Mouse (Mus musculus) CH12.LX (cell line): ENCODE data around the gene Trappc11.

ENCODE experiments used
- CTCF ChIP-seq, 2 experiments: IDR thresholded peaks in 1 of 2; conservative IDR thresholded peaks in 1 of 2; 2 replicates each; pipeline ENCODE4 v1.5.1; 2011 to 2012; ENCODE audit warnings: low read depth in 2 of 2, low read length in 2 of 2, improper control_type of control experiment in 1 of 2, inconsistent platforms in 1 of 2, mild to moderate bottlenecking in 1 of 2, moderate library complexity in 1 of 2
- E2F4 ChIP-seq: IDR thresholded peaks from 2 replicates; pipeline ENCODE4 v1.6.1; 2011; ENCODE audit warnings: low read depth, low read length, improper control_type of control experiment; ENCODE audit not compliant: insufficient replicate concordance
- EP300 ChIP-seq: IDR thresholded peaks from 2 replicates; pipeline ENCODE4 v1.6.1; 2011; ENCODE audit warnings: low read length, improper control_type of control experiment
- JUN ChIP-seq: IDR thresholded peaks from 2 replicates; pipeline ENCODE4 v1.6.1; 2011; ENCODE audit warnings: low read depth, mild to moderate bottlenecking, low read length, improper control_type of control experiment, moderate library complexity; ENCODE audit not compliant: insufficient read depth
- JUND ChIP-seq: conservative IDR thresholded peaks from 2 replicates; pipeline ENCODE4 v1.6.1; 2011; ENCODE audit warnings: low read depth, low read length, improper control_type of control experiment
- MAX ChIP-seq: IDR thresholded peaks from 2 replicates; pipeline ENCODE4 v1.6.1; 2011; ENCODE audit warnings: low read length, improper control_type of control experiment
- NRF1 ChIP-seq: IDR thresholded peaks from 2 replicates; pipeline ENCODE4 v1.6.1; 2014; ENCODE audit warnings: low read depth, mild to moderate bottlenecking, inconsistent platforms, low read length, improper control_type of control experiment, moderate library complexity
- POLR2A ChIP-seq: IDR thresholded peaks from 2 replicates; pipeline ENCODE4 v1.6.1; 2011; ENCODE audit warnings: low read depth, mild to moderate bottlenecking, improper control_type of control experiment, low read length
- TBP ChIP-seq: conservative IDR thresholded peaks from 2 replicates; pipeline ENCODE4 v1.6.1; 2011; ENCODE audit warnings: low read depth, low read length, improper control_type of control experiment
- TCF12 ChIP-seq: IDR thresholded peaks from 2 replicates; pipeline ENCODE4 v1.6.1; 2014; ENCODE audit warnings: low read depth, mild to moderate bottlenecking, inconsistent platforms, low read length, improper control_type of control experiment
- USF2 ChIP-seq: conservative IDR thresholded peaks from 2 replicates; pipeline ENCODE4 v1.6.1; 2011; ENCODE audit warnings: low read depth, low read length, improper control_type of control experiment
- ZKSCAN1 ChIP-seq: IDR thresholded peaks from 2 replicates; pipeline ENCODE4 v1.6.1; 2012; ENCODE audit warnings: low read depth, inconsistent platforms, low read length, improper control_type of control experiment, borderline replicate concordance
- ZNF384 ChIP-seq: IDR thresholded peaks from 2 replicates; pipeline ENCODE4 v1.6.1; 2012; ENCODE audit warnings: low read depth, low read length, improper control_type of control experiment, inconsistent platforms

GRCm38 (mm10) chr8:47501994-47502393, 31.3 kb downstream of the Trappc11 start:
- TF ChIP-seq TCF12 (no peak), CTCF (conservative IDR thresholded peaks at IDR 0.05 in 1 of 2, IDR thresholded peaks at IDR 0.05 in 1 of 2; ENCODE audit: low read depth in 2 of 2, low read length in 2 of 2) (no peak), EP300 (no peak), ZNF384 (no peak), MAX (no peak), NRF1 (no peak), USF2 (no peak), JUND (no peak), POLR2A (no peak), E2F4 (no peak), TBP (no peak), ZKSCAN1 (no peak), JUN (no peak)
